ENCODE assay signal across 30 mouse cellular contexts in genomic region chr13:92848002-92848401, GRCm38 (mm10). TPM values are rescaled to one million over a fixed set of nuclear protein-coding genes. Genes with fewer than 3 reads are reported as not detected.
DNase-seq lines count a peak whose midpoint lies in the region; ATAC-seq and TF ChIP-seq lines count a peak whose summit lies in the region.
"Had no signal": no experiment of that assay in that cellular context is flagged by ENCODE, and none has a peak within 500 bp of the region (broad histone marks: within the 10 kb centered on the region; RNA-seq: fewer than 3 reads in every experiment).

No protein-coding gene starts in this region.

- H3K4me1 ChIP-seq in heart, embryonic 10.5 days = no peaks in the 10 kb centered on the region
- H3K4me1 ChIP-seq in G1E (ENCODE audit: insufficient read depth, low read depth, low read length) = peaks cover 36% of the 10 kb centered on the region
- H3K4me1 ChIP-seq in liver, embryonic 12.5 days = peaks cover 34% of the 10 kb centered on the region
- peaks cover 9% of the 10 kb centered on the region for H3K4me1 ChIP-seq in liver, postnatal 0 days (ENCODE audit: insufficient read depth)
- H3K4me1 ChIP-seq in hindbrain, embryonic 12.5 days = peaks cover 5% of the 10 kb centered on the region
- H3K4me1 ChIP-seq: kidney, embryonic 15.5 days had no signal

- no peaks in the 10 kb centered on the region for H3K27me3 ChIP-seq in heart, embryonic 10.5 days (ENCODE audit: insufficient read depth, poor library complexity, severe bottlenecking)
- H3K27me3 ChIP-seq in G1E (ENCODE audit: insufficient read depth, low read length) = no peaks in the 10 kb centered on the region
- no peaks in the 10 kb centered on the region for H3K27me3 ChIP-seq in liver, embryonic 12.5 days (replicated peaks)
- H3K27me3 ChIP-seq in liver, postnatal 0 days (ENCODE audit: insufficient read depth, low read length) = no peaks in the 10 kb centered on the region
- no peaks in the 10 kb centered on the region for H3K27me3 ChIP-seq in hindbrain, embryonic 12.5 days
- H3K27me3 ChIP-seq: embryonic facial prominence, embryonic 12.5 days; heart, embryonic 15.5 days; kidney, embryonic 15.5 days; midbrain, embryonic 13.5 days had no signal

- peaks cover 54% of the 10 kb centered on the region for H3K36me3 ChIP-seq in heart, embryonic 10.5 days
- peaks cover 48% of the 10 kb centered on the region for H3K36me3 ChIP-seq in G1E (replicated peaks)
- peaks cover 51% of the 10 kb centered on the region for H3K36me3 ChIP-seq in liver, embryonic 12.5 days
- peaks cover 19% of the 10 kb centered on the region for H3K36me3 ChIP-seq in liver, postnatal 0 days (replicated peaks; ENCODE audit: insufficient read depth, low read length)
- peaks cover 50% of the 10 kb centered on the region for H3K36me3 ChIP-seq in hindbrain, embryonic 12.5 days

- peak; percentile 22; the same call in 1 of the 2 replicates for TF ChIP-seq EP300 in liver, postnatal 0 days (IDR thresholded peaks at IDR 0.05; ENCODE audit: low read depth)

- no peak for TF ChIP-seq CTCF in G1E (IDR thresholded peaks at IDR 0.05; ENCODE audit: low read depth, low read length)
- TF ChIP-seq CTCF in liver, postnatal 0 days (IDR thresholded peaks at IDR 0.05; ENCODE audit: low read depth) = no peak

- H3K9ac ChIP-seq in liver, embryonic 12.5 days = no peak overlapping the region
- no peak overlapping the region for H3K9ac ChIP-seq in liver, postnatal 0 days (replicated peaks)
- no peak overlapping the region for H3K9ac ChIP-seq in hindbrain, embryonic 12.5 days
- H3K9ac ChIP-seq: embryonic facial prominence, embryonic 12.5 days; heart, embryonic 15.5 days; hindbrain, embryonic 14.5 days; kidney, embryonic 15.5 days; lung, embryonic 14.5 days; midbrain, embryonic 13.5 days; neural tube, embryonic 13.5 days had no signal

- H3K27ac ChIP-seq in heart, embryonic 10.5 days = no peak overlapping the region
- H3K27ac ChIP-seq in liver, embryonic 12.5 days = peak overlapping the region; percentile 68
- H3K27ac ChIP-seq in liver, postnatal 0 days (ENCODE audit: low read depth) = no peak overlapping the region
- no peak overlapping the region for H3K27ac ChIP-seq in hindbrain, embryonic 12.5 days
- H3K27ac ChIP-seq: embryonic facial prominence, embryonic 12.5 days; heart, embryonic 15.5 days; hindbrain, embryonic 14.5 days; kidney, embryonic 15.5 days; layer of hippocampus, adult 2 months; midbrain, embryonic 13.5 days; neural tube, embryonic 13.5 days had no signal

- H3K4me3 ChIP-seq in heart, embryonic 10.5 days = no peak overlapping the region
- H3K4me3 ChIP-seq in G1E (ENCODE audit: low read depth, low read length) = no peak overlapping the region; the same call in 1 of the 2 replicates
- no peak overlapping the region for H3K4me3 ChIP-seq in liver, embryonic 12.5 days
- H3K4me3 ChIP-seq in liver, postnatal 0 days (ENCODE audit: low read depth, low read length) = no peak overlapping the region
- no peak overlapping the region for H3K4me3 ChIP-seq in hindbrain, embryonic 12.5 days
- H3K4me3 ChIP-seq: embryonic facial prominence, embryonic 12.5 days; heart, embryonic 15.5 days; kidney, embryonic 15.5 days; layer of hippocampus, adult 2 months; midbrain, embryonic 13.5 days; neural tube, embryonic 13.5 days had no signal

- DNase-seq in heart, embryonic 10.5 days (ENCODE audit: low spot score) = peak; percentile 80
- no peak for DNase-seq in heart, adult 8-10 months (ENCODE audit: low spot score)
- peak; percentile 73 for DNase-seq in G1E (ENCODE audit: low spot score)
- DNase-seq in liver, postnatal 0 days = no peak
- DNase-seq in right cerebral cortex, adult 2 months (ENCODE audit: low spot score in 2 of 2) = no peak
- no peak for DNase-seq in left cerebral cortex, postnatal 36 days (ENCODE audit: low spot score in 2 of 2)
- DNase-seq: adrenal gland, postnatal 14 days; cerebellum, adult 11-12 months; cerebellum, adult 9-11 months; embryo, embryonic 11 days; gastrocnemius, postnatal 25 days; heart, adult 18-20 months; kidney, adult 18-20 months; kidney, postnatal 25 days; left cerebral cortex, postnatal 4 days; lung, embryonic 14.5 days; thymus, adult 2 months; thymus, postnatal 36 days had no signal

- peak; percentile 87 for ATAC-seq in G1E (ENCODE audit: extremely low read depth, insufficient number of reproducible peaks, low FRiP score, poor library complexity, severe bottlenecking)
- peak; percentile 86 for ATAC-seq in liver, embryonic 12.5 days
- ATAC-seq in liver, postnatal 0 days = peak; percentile 61
- ATAC-seq in hindbrain, embryonic 12.5 days (ENCODE audit: low FRiP score) = no peak
- ATAC-seq: forebrain, embryonic 14.5 days; midbrain, embryonic 13.5 days had no signal

- no peaks in the 10 kb centered on the region for H3K9me3 ChIP-seq in heart, embryonic 10.5 days
- H3K9me3 ChIP-seq in G1E (replicated peaks) = no peaks in the 10 kb centered on the region
- H3K9me3 ChIP-seq in liver, embryonic 12.5 days (replicated peaks) = no peaks in the 10 kb centered on the region
- no peaks in the 10 kb centered on the region for H3K9me3 ChIP-seq in liver, postnatal 0 days (ENCODE audit: low read length)
- no peaks in the 10 kb centered on the region for H3K9me3 ChIP-seq in hindbrain, embryonic 12.5 days (replicated peaks)
- H3K9me3 ChIP-seq: embryonic facial prominence, embryonic 12.5 days; heart, embryonic 15.5 days; kidney, embryonic 15.5 days; midbrain, embryonic 13.5 days; neural tube, embryonic 13.5 days had no signal

- H3K4me2 ChIP-seq in liver, embryonic 12.5 days = peak overlapping the region; percentile 40; the same call in 1 of the 2 replicates
- no peak overlapping the region for H3K4me2 ChIP-seq in liver, postnatal 0 days (ENCODE audit: low read depth, low read length)
- no peak overlapping the region for H3K4me2 ChIP-seq in hindbrain, embryonic 12.5 days (replicated peaks)
- H3K4me2 ChIP-seq: embryonic facial prominence, embryonic 12.5 days; heart, embryonic 15.5 days; hindbrain, embryonic 14.5 days; kidney, embryonic 15.5 days; lung, embryonic 14.5 days; midbrain, embryonic 13.5 days; neural tube, embryonic 13.5 days had no signal

- intact Hi-C loops in left cerebral cortex, postnatal 36 days (cut with DNase I) = loop anchor here (10.0 kb wide), 1 partner anchor 93 kb away; no protein-coding TSS in a partner anchor

- 62% methylated on average over 5 of the region's 5 CpGs for WGBS in heart, embryonic 10.5 days
- WGBS in liver, embryonic 12.5 days (ENCODE audit: insufficient replicate concordance) = 28% methylated on average over 5 of the region's 5 CpGs
- 60% methylated on average over 5 of the region's 5 CpGs for WGBS in liver, postnatal 0 days (ENCODE audit: insufficient replicate concordance)
- WGBS in hindbrain, embryonic 12.5 days = 88% methylated on average over 5 of the region's 5 CpGs

RNA-seq across cellular contexts. Expression of gene Mtx3, which starts 3.4 kb away (rescaled TPM):
- polyA plus RNA-seq in heart, embryonic 10.5 days (2016; fragmentation: Nextera tagmentation; extraction: Ambion mirVana) = 2.7 and 3.5 TPM in 2 replicates
- 10 to 100 TPM in 1 of 4 experiments, 1 to 10 TPM in 3; 4.6 to 10.2 (median 6.6) TPM for total RNA-seq in heart, adult 8-10 months (2022)
- 19.1 and 21.8 TPM in 2 replicates for total RNA-seq in G1E (2014; fragmentation: Nextera tagmentation)
- 25.8 and 26.7 TPM in 2 replicates for total RNA-seq in G1E (2017)
- 1.4 and 2.1 TPM in 2 replicates for polyA plus RNA-seq in G1E (2012)
- polyA plus RNA-seq in liver, embryonic 12.5 days (2016; fragmentation: Nextera tagmentation; extraction: Ambion mirVana) = 1.1 TPM in 2 replicates
- polyA plus RNA-seq in liver, postnatal 0 days (2015; fragmentation: Nextera tagmentation; extraction: Ambion mirVana) = 0.77 and 0.81 TPM in 2 replicates
- polyA plus RNA-seq in hindbrain, embryonic 12.5 days (2016; fragmentation: Nextera tagmentation; extraction: Ambion mirVana) = 4.0 and 4.3 TPM in 2 replicates
- total RNA-seq in left cerebral cortex, postnatal 36 days (2021) = 10 to 100 TPM; 22.7 to 29.0 TPM

RNA-seq across cellular contexts. Expression of gene Thbs4, which starts 53.4 kb away (rescaled TPM):
- polyA plus RNA-seq in heart, embryonic 10.5 days (2016; fragmentation: Nextera tagmentation; extraction: Ambion mirVana) = 38.0 and 59.9 TPM in 2 replicates
- 1 to 10 TPM; 4.5 to 7.9 (median 6.6) TPM for total RNA-seq in heart, adult 8-10 months (2022)
- total RNA-seq in G1E (2014; fragmentation: Nextera tagmentation) (not detected in 2 replicates), G1E (2017) (not detected in 2 replicates)
- not detected in 2 replicates for polyA plus RNA-seq in G1E (2012)
- polyA plus RNA-seq in liver, embryonic 12.5 days (2016; fragmentation: Nextera tagmentation; extraction: Ambion mirVana) = 0.13 and 0.17 TPM in 2 replicates
- 0.06 and 0.19 TPM in 2 replicates for polyA plus RNA-seq in liver, postnatal 0 days (2015; fragmentation: Nextera tagmentation; extraction: Ambion mirVana)
- 2.8 and 4.0 TPM in 2 replicates for polyA plus RNA-seq in hindbrain, embryonic 12.5 days (2016; fragmentation: Nextera tagmentation; extraction: Ambion mirVana)
- total RNA-seq in left cerebral cortex, postnatal 36 days (2021) = 10 to 100 TPM in 1 of 2 experiments, 1 to 10 TPM in 1; 6.3 to 12.0 TPM
- total RNA-seq: megakaryocyte, adult 5-6 weeks; MEL had no signal

Comparison
In these comparisons a context has a peak if more than half of its experiments do, and no peak if none do; other contexts are left out.
1. DNase-seq: peak in heart, embryonic 10.5 days (single experiment) and G1E (single experiment); none in heart, adult 8-10 months (single experiment), liver, postnatal 0 days (single experiment), right cerebral cortex, adult 2 months (0 of 2) and left cerebral cortex, postnatal 36 days (0 of 2).